In genomic region chr1:65312118-65312517, GRCm38 (mm10) we compare ENCODE assay signal across 9 mouse cellular contexts. TPM values are rescaled to one million over a fixed set of nuclear protein-coding genes. Genes with fewer than 3 reads are reported as not detected.
DNase-seq lines count a peak whose midpoint lies in the region; ATAC-seq lines count a peak whose summit lies in the region.
"Had no signal": no experiment of that assay in that cellular context is flagged by ENCODE, and none has a peak within 500 bp of the region (broad histone marks: within the 10 kb centered on the region; RNA-seq: fewer than 3 reads in every experiment).

No protein-coding gene starts in this region.

- no peak overlapping the region for H3K27ac ChIP-seq in neural tube, embryonic 12.5 days

- H3K27me3 ChIP-seq in neural tube, embryonic 12.5 days (replicated peaks): peaks cover 14% of the 10 kb centered on the region; the same call in 1 of the 2 replicates

- WGBS in neural tube, embryonic 12.5 days: 14% methylated on average over 7 of the region's 7 CpGs

- intact Hi-C loops in heart, postnatal 10 days (cut with DNase I): loop anchor here (1.0 to 10.0 kb wide), 3 partner anchors 343 to 1345 kb away; no protein-coding TSS in a partner anchor
- intact Hi-C loops in left cerebral cortex, postnatal 10 days (cut with DNase I): loop anchor here (2.0 to 10.0 kb wide), 2 partner anchors 343 to 785 kb away; no protein-coding TSS in a partner anchor
- intact Hi-C loops in gastrocnemius, postnatal 14 days (cut with DNase I; ENCODE audit: low total_unique reads): no loop called here

- peak; percentile 8 for DNase-seq in gastrocnemius, postnatal 10 days
- DNase-seq in gastrocnemius, adult 18-20 months (ENCODE audit: low spot score): no peak
- peak; percentile 21 for DNase-seq in CD4-positive helper T cell, adult 2 months (ENCODE audit: low read depth, low spot score)
- peak; percentile 21 to 70 for DNase-seq in cerebellum, postnatal 25 days
- peak; percentile 26 to 56 for DNase-seq in heart, postnatal 10 days
- peak; percentile 33 to 63 for DNase-seq in left cerebral cortex, postnatal 10 days (ENCODE audit: extremely low spot score in 1 of 2, low spot score in 2 of 2)
- no peak for DNase-seq in gastrocnemius, postnatal 14 days

- H3K36me3 ChIP-seq in neural tube, embryonic 12.5 days: no peaks in the 10 kb centered on the region

- ATAC-seq in neural tube, embryonic 12.5 days (ENCODE audit: low FRiP score, low read depth): no peak

- H3K4me2 ChIP-seq in neural tube, embryonic 12.5 days (replicated peaks): peak overlapping the region; percentile 83

- H3K4me3 ChIP-seq in neural tube, embryonic 12.5 days: peak overlapping the region; percentile 45; the same call in 1 of the 2 replicates

- no peaks in the 10 kb centered on the region for H3K9me3 ChIP-seq in neural tube, embryonic 12.5 days

- peaks cover 17% of the 10 kb centered on the region for H3K4me1 ChIP-seq in neural tube, embryonic 12.5 days

- H3K9ac ChIP-seq in neural tube, embryonic 12.5 days: peak overlapping the region; percentile 48; the same call in 1 of the 2 replicates

RNA-seq across cellular contexts. Expression of gene Pth2r, which starts 30.3 kb away (rescaled TPM):
- not detected for total RNA-seq in gastrocnemius, postnatal 10 days (2021)
- total RNA-seq in gastrocnemius, adult 18-20 months (2021): not detected
- not detected for total RNA-seq in heart, postnatal 10 days (2021)
- total RNA-seq in left cerebral cortex, postnatal 10 days (2021): 1 to 10 TPM; 3.3 to 4.4 TPM
- polyA plus RNA-seq in neural tube, embryonic 12.5 days (2016; fragmentation: Nextera tagmentation; extraction: Ambion mirVana): 4.2 and 4.7 TPM in 2 replicates
- not detected for total RNA-seq in gastrocnemius, postnatal 14 days (2021)
- polyA plus RNA-seq: liver, embryonic 16.5 days had no signal

Comparison
In these comparisons a context has a peak if more than half of its experiments do, and no peak if none do; other contexts are left out.
1. DNase-seq: peak in gastrocnemius, postnatal 10 days (single experiment), CD4-positive helper T cell, adult 2 months (single experiment), cerebellum, postnatal 25 days (2 of 2), heart, postnatal 10 days (2 of 2) and left cerebral cortex, postnatal 10 days (2 of 2); none in gastrocnemius, adult 18-20 months (single experiment) and gastrocnemius, postnatal 14 days (single experiment).